Mouse (Mus musculus) spleen, postnatal 14 days (tissue): Measurements from ENCODE around the gene Egln3.

Source experiments
- DNase-seq, 2 experiments: peaks; one replicate each; pipeline ENCODE4 v3.0.0; 2021 to 2022; ENCODE audit warnings: low spot score in 2 of 2

Gene Egln3

GRCm38 (mm10) chr12:54163166-54163565 is 40.5 kb downstream of the Egln3 start:
- DNase-seq, result no peak

- DNase-seq, result no peak
Measured at GRCm38 (mm10) chr12:54162637-54163131, 41.0 kb downstream of the Egln3 start.

- no peak for DNase-seq
Measured at GRCm38 (mm10) chr12:54161468-54162202, 42.0 kb downstream of the Egln3 start.

GRCm38 (mm10) chr12:54160279-54160678 is 43.4 kb downstream of the Egln3 start:
- DNase-seq, result no peak

- no peak for DNase-seq
Measured at GRCm38 (mm10) chr12:54154771-54155170, 48.9 kb downstream of the Egln3 start.

- no peak for DNase-seq
Measured at GRCm38 (mm10) chr12:54146943-54147556, 56.6 kb downstream of the Egln3 start.
